Mouse (Mus musculus) embryo, embryonic 10 days (tissue): ENCODE results near the gene Slc38a9.

Source experiments
- DNase-seq: peaks from one replicate; pipeline ENCODE4 v3.0.0-alpha.2; 2015; ENCODE audit warnings: low spot score

Slc38a9 gene

DNA sequence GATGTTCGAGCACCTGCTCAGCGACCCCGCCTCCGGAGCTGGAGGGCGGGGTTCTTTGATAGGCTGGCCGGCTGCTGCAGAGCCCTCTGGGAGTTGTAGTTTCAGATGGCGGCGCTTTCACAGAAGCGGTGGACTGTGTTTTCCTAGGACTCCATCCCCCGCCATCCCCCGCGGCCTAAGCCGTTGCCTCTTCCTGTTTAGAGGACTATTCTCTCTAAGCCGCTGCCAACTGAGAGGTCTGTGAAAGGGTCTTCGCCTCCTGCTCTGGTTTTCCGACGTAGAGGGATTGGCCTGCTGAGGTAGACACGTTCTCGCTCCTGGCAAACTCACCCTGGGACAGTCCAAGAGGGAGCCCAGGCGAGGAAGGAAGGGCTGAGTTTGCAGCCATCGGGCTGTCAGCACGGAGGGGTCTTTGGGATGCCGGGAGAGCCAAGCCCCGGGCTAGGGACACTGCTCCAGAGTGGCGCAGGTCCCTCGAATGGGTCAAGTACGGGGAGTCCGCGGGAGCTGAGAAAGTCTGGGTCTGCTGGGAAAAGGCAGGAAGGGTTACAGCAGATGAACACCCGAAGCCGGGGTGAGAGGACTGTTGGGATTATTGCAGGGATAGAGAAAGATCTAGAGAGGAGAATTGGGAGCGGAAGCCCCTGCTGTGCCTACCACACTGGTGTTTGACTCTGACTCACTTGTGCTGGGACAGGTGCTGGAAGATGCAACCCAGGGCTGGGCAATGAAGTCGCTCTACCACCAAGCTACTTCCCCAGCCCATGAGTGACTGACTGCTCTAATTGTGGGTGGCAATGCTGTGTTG, at the start of gene Slc38a9:
Gene Slc38a9, plus strand, starts transcription at position 178 of the 808 bp plus-strand sequence.
- peak; percentile 91 for DNase-seq

DNA sequence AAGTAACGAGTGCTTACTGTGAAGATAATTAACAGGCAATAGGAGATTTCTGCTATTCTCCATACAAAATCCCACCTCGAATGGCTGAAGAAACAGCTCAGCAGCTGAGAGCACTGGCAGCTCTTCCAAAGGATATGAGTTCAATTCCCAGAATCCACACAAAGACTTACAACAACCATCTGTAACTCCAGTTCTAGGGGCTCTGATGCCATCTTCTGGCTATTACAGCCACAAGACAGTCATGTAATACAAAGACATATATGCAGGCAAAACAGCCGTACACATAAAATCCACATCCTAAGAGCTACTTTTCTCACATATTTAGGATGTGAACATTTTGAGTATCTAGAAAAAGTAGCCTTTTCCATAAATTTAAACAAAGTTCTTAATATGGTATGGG, 39.0 kb upstream of the Slc38a9 start:
- no peak for DNase-seq

DNA sequence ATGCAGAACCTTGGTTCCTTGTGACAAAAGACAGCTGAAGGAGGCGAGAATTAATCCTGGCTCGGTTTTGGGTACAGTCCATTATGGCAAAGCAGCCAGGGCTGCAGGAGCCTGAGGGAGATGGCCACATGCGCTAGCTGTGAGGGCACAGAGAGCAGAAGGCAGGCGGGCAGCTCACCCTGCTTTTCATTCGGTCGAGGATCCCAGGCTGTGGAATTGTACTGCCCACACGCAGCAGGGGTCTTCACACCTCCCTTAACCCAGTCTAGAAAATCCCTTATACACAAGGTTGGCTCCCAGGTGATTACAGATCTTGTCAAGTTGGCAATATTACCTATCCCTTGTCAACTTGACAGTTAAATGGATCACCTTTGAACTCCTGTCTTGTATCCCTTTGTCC, 36.9 kb upstream of the Slc38a9 start:
- DNase-seq, result no peak

- DNase-seq, result no peak
Observed at GRCm38 (mm10) chr13:112624622-112625021, 35.9 kb upstream of the Slc38a9 start.

GRCm38 (mm10) chr13:112625566-112625965, 35.0 kb upstream of the Slc38a9 start:
- DNase-seq, result no peak

DNA sequence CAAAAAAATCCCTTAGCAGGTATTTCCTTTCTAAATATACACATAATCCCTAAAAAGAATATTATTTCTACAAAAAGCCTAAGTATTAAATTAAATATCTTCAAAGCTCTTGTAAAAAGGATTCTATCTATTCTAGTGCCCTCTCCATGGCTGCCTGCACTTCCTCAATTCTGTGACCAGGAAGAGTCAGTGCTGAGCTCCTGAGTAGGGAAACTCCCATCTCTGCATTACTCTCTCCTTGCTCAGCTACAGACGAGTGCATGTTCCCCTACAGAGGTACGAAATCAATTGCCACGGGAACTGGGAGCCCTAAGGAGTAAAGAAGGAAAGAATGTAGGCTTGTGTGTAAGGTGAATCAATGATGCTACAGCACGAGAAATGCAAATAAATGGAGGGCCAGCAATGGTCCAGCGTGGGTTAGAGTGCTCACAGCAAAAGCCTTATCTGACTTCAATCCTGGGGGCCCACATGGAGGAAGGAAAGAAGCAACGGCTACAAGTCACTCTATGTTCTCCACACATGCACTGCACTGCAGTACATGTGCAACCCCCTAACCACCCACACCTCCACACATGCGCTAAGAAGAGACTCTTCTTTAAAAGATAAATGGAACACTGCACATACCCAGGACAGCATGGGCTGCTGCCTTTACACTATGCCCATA, 25.2 kb upstream of the Slc38a9 start:
- no peak for DNase-seq

GRCm38 (mm10) chr13:112636498-112636897, 24.1 kb upstream of the Slc38a9 start:
- DNase-seq, result no peak

GRCm38 (mm10) chr13:112639111-112639510, 21.4 kb upstream of the Slc38a9 start:
- DNase-seq, result no peak

GRCm38 (mm10) chr13:112642897-112643296, 17.7 kb upstream of the Slc38a9 start:
- no peak for DNase-seq

GRCm38 (mm10) chr13:112644996-112645395, 15.6 kb upstream of the Slc38a9 start:
- DNase-seq, result no peak

DNA sequence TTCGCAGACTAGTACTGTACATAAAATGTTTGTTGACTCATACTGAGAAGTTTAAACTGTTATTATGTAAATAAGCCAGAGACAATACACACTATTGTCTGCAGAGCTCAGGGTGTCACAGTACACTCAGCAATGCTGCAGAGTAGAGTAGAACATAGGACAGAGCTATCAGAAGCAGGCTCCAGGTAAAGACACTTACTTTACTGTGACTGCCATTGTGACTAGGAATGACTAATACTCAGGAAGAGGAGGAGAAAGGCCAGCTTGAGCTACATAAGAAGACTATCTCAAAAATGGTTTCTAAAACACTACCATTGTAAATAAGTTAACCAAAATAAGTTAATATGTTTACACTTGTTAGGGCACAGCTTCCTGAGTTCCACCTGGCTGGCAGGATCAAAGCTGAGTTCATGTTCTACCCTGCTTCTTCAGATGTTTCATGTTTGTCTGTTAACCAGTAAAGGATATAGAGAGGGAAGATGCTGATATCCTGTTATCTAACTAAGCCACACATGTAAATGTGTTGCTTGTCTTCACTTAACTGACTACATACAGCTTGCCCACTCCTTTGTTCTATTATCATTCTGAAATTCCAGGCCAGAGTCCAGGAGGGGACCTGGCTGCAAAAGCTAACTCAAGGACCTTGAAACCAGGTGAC, 14.9 kb upstream of the Slc38a9 start:
- DNase-seq, result no peak

DNA sequence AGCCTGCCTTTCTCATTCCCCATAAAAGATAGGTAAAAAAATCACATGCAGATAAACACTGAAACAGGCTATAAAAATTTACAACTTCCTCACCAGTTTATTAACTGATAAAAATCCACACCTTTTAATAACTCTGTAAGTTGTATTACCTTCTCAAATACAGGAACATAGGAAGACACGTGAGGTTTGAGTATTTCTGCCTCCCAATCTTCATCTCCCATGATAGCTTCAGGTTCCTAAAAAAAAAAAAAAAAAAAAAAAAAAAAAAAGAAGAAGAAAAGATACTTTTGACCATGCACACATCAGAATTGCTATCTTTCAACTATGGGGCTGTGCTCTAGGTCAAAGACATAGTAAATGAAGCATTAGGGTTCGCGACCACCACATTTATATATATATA, 9.4 kb upstream of the Slc38a9 start:
- DNase-seq, result no peak

- no peak for DNase-seq
Observed at GRCm38 (mm10) chr13:112652205-112652604, 8.3 kb upstream of the Slc38a9 start, which contains the start of gene Ddx4. Gene Ddx4, minus strand, starts transcription at chr13:112652475.

DNA sequence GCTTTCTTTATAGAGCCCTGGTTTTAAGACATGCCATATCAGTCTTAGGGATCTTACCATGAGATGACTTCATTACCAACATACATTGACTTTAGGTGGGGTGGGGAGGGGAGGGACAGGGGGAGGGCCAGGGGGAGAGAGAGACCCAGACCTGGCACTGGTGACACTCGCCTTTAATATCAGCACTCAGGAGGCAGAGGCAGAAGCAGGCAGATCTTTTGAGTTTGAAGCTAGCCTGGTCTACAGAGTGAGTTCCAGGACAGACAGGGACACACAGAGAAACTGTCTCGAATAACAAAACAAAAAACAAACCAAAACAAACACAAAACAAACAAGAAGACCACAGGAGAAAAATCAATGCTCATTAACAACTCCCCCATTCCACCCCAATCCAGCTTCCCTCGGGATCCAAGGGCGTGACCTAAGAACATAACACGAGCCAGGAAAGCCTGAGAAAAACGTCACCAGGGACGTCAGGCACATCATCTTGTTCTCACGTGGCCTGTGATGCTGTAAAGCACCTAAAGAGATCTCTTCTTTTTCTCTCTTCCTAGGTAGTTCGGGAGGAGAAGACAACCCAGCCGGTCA, 471 bp upstream of the Slc38a9 start:
- no peak for DNase-seq

DNA sequence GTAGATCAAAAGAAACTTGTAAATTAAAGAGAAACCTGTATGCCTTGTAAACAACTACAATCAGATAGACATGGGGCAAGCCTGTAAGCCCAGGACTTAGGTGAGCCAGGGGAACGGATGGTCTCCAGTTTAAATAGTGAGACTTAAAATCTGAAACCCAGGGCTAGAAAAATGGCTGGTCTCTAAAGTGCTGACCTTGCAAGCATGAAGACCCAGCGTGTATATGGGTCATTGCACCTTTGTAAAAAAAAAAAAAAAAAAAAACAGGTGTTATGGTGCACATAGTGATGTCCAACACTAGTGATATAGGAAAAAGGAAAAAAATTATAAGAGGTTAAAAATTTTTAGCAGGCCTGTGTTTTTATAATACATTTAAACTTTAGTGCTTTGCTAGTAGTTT, 1.1 kb downstream of the Slc38a9 start:
- DNase-seq, result no peak

DNA sequence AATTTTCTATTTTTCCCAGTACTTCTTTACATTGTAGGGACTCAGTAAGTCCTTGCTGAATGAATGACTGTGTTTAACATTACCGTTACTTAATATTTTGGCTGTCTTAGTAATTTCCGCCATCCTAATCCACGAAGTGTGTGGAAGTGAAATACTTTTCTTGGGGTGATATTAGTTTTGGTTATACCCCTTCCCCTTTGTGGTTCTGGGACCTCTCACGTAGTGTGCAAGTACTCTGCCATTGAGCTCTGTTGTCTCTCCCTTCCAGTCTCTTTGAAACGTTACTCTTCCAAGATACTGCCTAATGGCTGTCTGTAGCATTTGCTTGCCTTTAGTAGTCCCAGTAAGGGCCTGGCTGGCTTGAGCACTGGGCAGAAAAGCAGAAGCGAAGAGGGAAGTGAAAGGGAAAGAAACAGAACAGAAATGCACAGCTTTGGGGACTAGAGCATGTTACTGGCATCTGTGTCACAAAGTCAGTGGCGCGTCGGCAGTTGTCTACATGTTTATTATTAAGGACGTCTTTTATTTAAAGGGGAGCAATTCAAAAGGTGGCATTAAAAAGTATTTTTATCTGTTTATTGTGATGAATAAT, 6.0 kb downstream of the Slc38a9 start:
- no peak for DNase-seq

GRCm38 (mm10) chr13:112667215-112667614, 6.7 kb downstream of the Slc38a9 start:
- no peak for DNase-seq

DNA sequence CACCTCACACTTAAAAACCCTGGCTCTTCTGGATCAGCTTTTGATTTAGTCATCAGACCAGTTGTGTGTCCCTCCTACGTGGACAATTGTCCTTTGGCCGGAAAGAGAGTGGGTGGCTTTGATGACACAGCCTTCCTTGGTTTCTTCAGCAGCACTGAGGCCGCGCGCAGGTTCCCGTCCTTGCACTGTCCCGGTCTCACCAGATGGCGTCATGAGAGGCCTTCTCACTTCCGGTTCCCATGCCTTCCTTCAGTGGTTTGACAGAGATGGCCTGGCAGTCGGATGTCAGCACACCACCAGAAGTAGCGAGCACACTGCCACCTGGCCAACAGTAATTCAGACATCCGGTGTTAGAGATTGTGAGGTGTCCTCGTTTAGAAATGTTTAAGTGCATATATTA, 11.2 kb downstream of the Slc38a9 start:
- DNase-seq, result no peak

DNA sequence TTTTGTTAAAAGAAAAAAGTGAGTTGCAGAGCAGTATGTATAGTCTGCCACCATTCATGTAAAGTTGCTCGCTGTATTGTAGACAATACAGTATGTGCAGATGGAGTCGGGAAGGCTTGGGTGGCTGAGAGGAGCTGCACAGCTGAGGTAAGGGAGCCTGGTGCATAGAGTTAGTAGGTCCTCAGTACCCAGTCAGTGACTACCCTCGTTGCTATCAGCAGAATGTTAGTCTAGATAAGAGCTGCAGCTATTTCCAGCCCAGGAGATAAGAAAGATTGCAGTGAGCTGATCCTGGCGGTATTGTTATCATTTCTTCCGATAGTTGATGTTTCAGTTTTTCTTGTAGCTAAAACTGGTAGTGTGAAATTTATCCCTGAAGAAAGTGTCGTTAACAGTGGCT, 12.2 kb downstream of the Slc38a9 start:
- DNase-seq, result no peak

- peak; percentile 93 for DNase-seq
Observed at GRCm38 (mm10) chr13:112673899-112674447, 13.4 kb downstream of the Slc38a9 start.

- peak; percentile 17 for DNase-seq
Observed at GRCm38 (mm10) chr13:112678154-112678553, 17.6 kb downstream of the Slc38a9 start.

DNA sequence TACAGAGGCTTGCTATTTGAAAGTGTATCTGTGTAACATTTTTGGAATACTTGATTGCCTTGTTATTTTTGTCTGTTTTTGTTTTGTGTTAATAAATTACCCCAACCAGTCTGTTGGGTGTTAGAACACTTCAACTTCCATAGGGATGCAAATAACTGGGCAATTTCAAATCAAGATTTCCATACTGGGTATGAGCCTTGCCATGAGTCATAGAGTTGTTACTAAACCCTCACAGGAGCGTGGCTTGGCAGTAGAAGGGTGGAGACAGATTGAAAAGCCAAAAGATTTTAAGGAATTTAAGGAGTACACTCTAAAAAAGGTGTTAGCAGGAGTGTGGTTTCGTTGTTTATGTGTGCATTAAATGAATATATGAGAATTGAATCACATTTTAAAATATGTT, 22.8 kb downstream of the Slc38a9 start:
- DNase-seq, result no peak
